Mouse (Mus musculus): Measurements from ENCODE around the gene Atxn7. TPM values are rescaled to one million over a fixed set of nuclear protein-coding genes. Genes with fewer than 3 reads are reported as not detected.
A peak's percentile ranks its signal among the peaks of the same experiment; 100 is the strongest.

Atxn7 gene
- polyA plus RNA-seq, 1 experiment from 2014 or later: 2.1 TPM

DNA sequence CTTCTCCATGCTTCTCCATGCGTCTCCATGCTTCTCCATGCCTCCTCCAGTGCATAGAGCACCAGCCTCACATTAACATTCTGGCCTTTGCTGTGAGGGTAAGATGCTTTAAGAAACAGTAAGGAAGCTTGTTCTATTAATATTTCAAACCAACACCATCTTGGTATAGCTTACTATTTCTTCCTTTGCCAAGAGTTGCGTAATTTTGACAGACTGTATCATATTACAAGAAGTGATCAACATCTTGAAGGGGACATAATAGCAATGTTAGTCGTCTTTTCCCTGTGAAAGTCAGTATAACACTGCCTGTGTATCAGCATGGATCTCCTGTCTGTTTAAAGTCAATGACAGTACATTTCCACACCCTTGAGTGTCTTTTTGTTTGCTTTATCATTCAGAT, 29.5 kb downstream of the Atxn7 start:
- Histone ChIP-seq H3K9me3 (ENCODE audit: low read length) (no peaks in the 10 kb centered on the region), H3K4me3 (ENCODE audit: low read depth, low read length) (no peak overlapping the region), H3K9ac (replicated peaks) (no peak overlapping the region), H3K4me2 (ENCODE audit: low read depth, low read length) (no peak overlapping the region), H3K36me3 (replicated peaks; ENCODE audit: insufficient read depth, low read length) (no peaks in the 10 kb centered on the region), H3K4me1 (ENCODE audit: insufficient read depth) (peaks cover 4% of the 10 kb centered on the region; the same call in 1 of the 2 replicates), H3K27ac (ENCODE audit: low read depth) (no peak overlapping the region), H3K27me3 (ENCODE audit: insufficient read depth, low read length) (no peaks in the 10 kb centered on the region)
- WGBS (ENCODE audit: insufficient replicate concordance): 79% methylated on average over 3 of the region's 3 CpGs
- ATAC-seq (no peak), DNase-seq (no peak)
- TF ChIP-seq CTCF (IDR thresholded peaks at IDR 0.05; ENCODE audit: low read depth) (no peak), EP300 (IDR thresholded peaks at IDR 0.05; ENCODE audit: low read depth) (no peak)

DNA sequence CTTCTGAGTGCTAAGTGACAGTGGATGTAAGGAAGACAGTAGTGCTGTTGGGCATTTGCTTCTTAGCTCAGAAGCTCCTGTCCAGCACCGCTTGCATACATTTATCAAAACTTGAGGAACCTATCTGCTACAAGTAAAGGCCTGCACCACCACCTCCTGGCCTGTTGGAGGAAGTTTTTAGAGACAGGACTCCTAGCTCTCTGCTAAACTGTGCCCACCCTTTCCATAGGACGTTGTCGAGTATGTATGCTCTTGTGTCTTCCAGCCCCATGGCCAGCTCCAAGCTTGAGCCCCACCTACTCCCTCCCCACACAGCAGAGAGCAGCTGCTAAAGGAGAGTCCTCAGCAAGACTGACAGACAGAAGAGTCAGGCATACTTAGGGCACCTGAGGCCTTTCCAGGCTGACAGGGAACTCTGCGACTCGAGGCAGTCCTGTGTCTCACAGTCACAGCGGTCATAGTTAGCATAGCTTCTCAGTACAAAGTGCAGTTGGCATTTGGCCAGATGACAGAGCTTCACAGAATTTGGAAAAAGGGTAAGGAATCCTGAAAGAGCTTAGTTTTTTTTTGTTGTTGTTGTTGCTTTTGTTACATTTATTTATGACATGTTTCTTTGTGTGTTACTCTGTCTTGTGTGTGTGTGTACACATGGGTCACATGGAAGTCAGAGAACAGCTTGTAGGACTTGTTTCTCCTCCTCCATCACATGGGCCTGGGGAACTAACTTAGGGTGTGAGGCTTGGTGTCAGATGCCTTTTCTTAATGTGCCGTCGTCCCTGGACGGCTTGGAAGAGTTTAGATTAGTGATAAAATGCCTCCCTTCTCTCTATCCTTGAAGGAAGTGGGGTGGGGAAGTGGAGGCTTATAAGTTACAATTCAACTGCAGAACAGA, 34.2 kb downstream of the Atxn7 start:
- Histone ChIP-seq H3K27ac (ENCODE audit: low read depth) (0 out of 2 replicates have a peak overlapping the region, but pooled peaks have one; percentile 30), H3K4me3 (ENCODE audit: low read depth, low read length) (no peak overlapping the region), H3K4me2 (ENCODE audit: low read depth, low read length) (no peak overlapping the region), H3K36me3 (replicated peaks; ENCODE audit: insufficient read depth, low read length) (no peaks in the 10 kb centered on the region), H3K9me3 (ENCODE audit: low read length) (no peaks in the 10 kb centered on the region), H3K9ac (replicated peaks) (no peak overlapping the region), H3K4me1 (ENCODE audit: insufficient read depth) (peaks cover 6% of the 10 kb centered on the region; the same call in 1 of the 2 replicates), H3K27me3 (ENCODE audit: insufficient read depth, low read length) (no peaks in the 10 kb centered on the region)
- ATAC-seq (peak; percentile 81), DNase-seq (peak; percentile 39)
- 57% methylated on average over 9 of the region's 9 CpGs for WGBS (ENCODE audit: insufficient replicate concordance)
- peak; percentile 45 for TF ChIP-seq CTCF (IDR thresholded peaks at IDR 0.05; ENCODE audit: low read depth)
- no peak for TF ChIP-seq EP300 (IDR thresholded peaks at IDR 0.05; ENCODE audit: low read depth)

DNA sequence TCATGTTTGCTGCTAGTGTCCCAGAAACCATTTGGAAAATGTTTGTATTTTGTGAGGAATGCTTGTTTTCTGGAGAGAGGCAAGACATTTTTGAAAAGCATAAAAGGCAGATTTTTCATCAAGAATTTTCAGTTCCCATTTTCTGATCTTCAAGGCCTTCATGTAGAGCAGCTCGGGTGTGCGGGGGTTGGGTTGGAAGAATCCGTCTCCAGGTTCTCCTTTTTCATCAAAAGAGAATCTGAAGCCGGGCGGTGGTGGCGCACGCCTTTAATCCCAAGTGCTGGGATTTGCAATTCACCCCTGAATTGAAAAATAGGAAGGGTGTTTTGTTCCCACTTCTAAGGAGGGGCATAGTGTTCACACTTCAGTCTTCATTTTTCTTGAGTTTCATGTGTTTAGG, 41.5 kb downstream of the Atxn7 start:
- ATAC-seq (no peak), DNase-seq (no peak)
- Histone ChIP-seq H3K9me3 (ENCODE audit: low read length) (no peaks in the 10 kb centered on the region), H3K4me1 (ENCODE audit: insufficient read depth) (no peaks in the 10 kb centered on the region), H3K9ac (replicated peaks) (no peak overlapping the region), H3K36me3 (replicated peaks; ENCODE audit: insufficient read depth, low read length) (no peaks in the 10 kb centered on the region), H3K27me3 (ENCODE audit: insufficient read depth, low read length) (no peaks in the 10 kb centered on the region), H3K4me3 (ENCODE audit: low read depth, low read length) (no peak overlapping the region), H3K27ac (ENCODE audit: low read depth) (no peak overlapping the region), H3K4me2 (ENCODE audit: low read depth, low read length) (no peak overlapping the region)
- 81% methylated on average over 7 of the region's 7 CpGs for WGBS (ENCODE audit: insufficient replicate concordance)
- no peak for TF ChIP-seq EP300 (IDR thresholded peaks at IDR 0.05; ENCODE audit: low read depth)
- TF ChIP-seq CTCF (IDR thresholded peaks at IDR 0.05; ENCODE audit: low read depth): no peak

DNA sequence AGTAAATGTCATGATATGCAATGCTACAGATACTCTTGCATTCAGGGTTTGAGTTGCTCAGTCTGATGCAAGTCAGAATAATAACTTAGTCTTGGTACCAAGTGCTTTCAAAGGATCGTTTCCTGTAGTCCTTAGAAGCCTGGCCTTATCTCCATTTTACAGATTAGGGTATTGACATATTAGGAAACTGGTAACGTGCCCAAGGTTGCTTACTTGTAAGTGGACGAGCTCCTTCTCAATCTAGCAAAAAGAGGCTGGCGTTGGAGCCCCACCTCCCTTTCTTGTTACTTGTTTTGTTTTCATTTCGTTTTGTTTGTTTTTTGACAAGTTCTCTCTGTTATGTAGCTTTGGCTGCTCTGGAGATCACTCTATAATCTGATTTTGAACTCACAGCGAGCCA, 48.5 kb downstream of the Atxn7 start:
- TF ChIP-seq EP300 (IDR thresholded peaks at IDR 0.05; ENCODE audit: low read depth) (no peak), CTCF (IDR thresholded peaks at IDR 0.05; ENCODE audit: low read depth) (no peak)
- Histone ChIP-seq H3K4me1 (ENCODE audit: insufficient read depth) (peaks cover 11% of the 10 kb centered on the region), H3K4me2 (ENCODE audit: low read depth, low read length) (no peak overlapping the region), H3K27ac (ENCODE audit: low read depth) (no peak overlapping the region), H3K4me3 (ENCODE audit: low read depth, low read length) (no peak overlapping the region), H3K36me3 (replicated peaks; ENCODE audit: insufficient read depth, low read length) (no peaks in the 10 kb centered on the region), H3K27me3 (ENCODE audit: insufficient read depth, low read length) (no peaks in the 10 kb centered on the region), H3K9ac (replicated peaks) (no peak overlapping the region), H3K9me3 (ENCODE audit: low read length) (no peaks in the 10 kb centered on the region)
- no peak for DNase-seq
- no peak for ATAC-seq
- WGBS (ENCODE audit: insufficient replicate concordance): 42% methylated on average over 6 of the region's 6 CpGs

DNA sequence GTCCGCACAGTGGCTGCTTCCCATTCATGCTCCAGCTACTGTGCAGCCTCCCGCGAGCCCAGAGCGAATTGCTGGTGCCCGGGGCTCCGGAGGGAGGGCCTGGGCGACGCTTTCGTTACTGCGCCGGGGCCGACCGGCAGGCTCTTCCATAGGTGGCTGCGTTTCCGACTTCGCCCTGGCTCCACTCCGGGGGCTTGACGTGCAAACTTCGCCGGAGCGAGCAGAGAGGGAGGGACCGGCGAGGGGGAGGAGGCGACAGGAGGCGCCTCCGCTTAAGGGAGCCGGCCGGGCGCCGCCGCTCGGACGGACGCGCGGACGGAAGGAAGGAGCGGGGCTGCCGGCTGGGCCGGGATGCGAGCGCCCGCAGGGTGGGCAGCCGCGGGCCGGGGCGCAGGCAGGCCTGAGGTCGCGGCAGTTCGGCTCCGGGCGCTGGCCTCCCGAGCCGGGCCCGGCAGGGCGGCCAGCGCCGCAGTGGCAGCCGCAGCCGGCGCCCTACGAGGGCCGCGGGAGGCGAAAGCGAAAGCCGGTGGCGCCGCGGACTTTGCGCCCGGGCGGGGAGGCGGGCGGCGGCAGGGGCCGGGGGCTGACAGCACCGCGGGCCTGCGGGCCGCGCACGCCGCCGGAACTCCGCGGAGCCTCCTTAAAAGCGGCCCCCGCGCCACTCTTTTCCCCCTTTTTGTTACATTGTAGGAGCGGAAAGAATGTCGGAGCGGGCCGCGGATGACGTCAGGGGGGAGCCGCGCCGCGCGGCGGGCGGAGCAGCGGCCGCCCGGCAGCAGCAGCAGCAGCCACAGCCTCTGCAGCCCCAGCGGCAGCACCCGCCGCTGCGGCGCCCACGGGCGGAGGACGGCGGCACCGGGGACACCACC, 51.4 kb downstream of the Atxn7 start:
- Histone ChIP-seq H3K36me3 (replicated peaks; ENCODE audit: insufficient read depth, low read length) (peaks cover 5% of the 10 kb centered on the region; the same call in 1 of the 2 replicates), H3K27ac (ENCODE audit: low read depth) (peak overlapping the region; percentile 98), H3K27me3 (ENCODE audit: insufficient read depth, low read length) (no peaks in the 10 kb centered on the region), H3K4me1 (ENCODE audit: insufficient read depth) (peaks cover 15% of the 10 kb centered on the region), H3K4me3 (ENCODE audit: low read depth, low read length) (peak overlapping the region; percentile 71), H3K4me2 (ENCODE audit: low read depth, low read length) (peak overlapping the region; percentile 94), H3K9me3 (ENCODE audit: low read length) (no peaks in the 10 kb centered on the region), H3K9ac (replicated peaks) (peak overlapping the region; percentile 84)
- WGBS (ENCODE audit: insufficient replicate concordance): under 1% methylated on average over 101 of the region's 116 CpGs
- 0 out of 2 replicates have a peak, but pooled peaks have one; percentile 21 for TF ChIP-seq CTCF (IDR thresholded peaks at IDR 0.05; ENCODE audit: low read depth)
- no peak for TF ChIP-seq EP300 (IDR thresholded peaks at IDR 0.05; ENCODE audit: low read depth)
- peak; percentile 87 for DNase-seq
- ATAC-seq: peak; percentile 90

DNA sequence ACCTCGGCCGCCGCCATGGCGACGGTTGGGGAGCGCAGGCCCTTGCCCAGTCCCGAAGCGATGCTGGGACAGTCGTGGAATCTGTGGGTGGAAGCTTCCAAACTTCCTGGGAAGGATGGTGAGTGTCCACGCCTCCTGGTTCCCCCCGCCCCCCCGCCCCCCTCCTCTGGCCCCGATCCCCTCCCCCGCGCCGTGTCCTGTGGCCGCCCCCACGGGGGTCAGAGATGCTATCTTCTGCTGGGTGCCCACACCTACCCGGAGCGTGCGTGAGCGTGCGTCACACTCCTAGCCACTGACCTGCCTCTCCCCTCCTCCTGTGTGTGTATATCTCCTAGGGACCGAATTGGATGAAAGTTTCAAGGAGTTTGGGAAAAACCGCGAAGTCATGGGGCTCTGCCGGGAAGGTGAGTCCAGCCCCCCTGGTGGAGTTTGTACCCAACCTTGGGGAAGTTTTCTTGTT, 52.0 kb downstream of the Atxn7 start:
- H3K4me2 ChIP-seq (ENCODE audit: low read depth, low read length): peak overlapping the region; percentile 94
- no peaks in the 10 kb centered on the region for H3K9me3 ChIP-seq (ENCODE audit: low read length)
- under 1% methylated on average over 16 of the region's 27 CpGs for WGBS (ENCODE audit: insufficient replicate concordance)
- H3K4me3 ChIP-seq (ENCODE audit: low read depth, low read length): peak overlapping the region; percentile 71
- DNase-seq (peak; percentile 63), ATAC-seq (peak; percentile 42)
- peaks cover 15% of the 10 kb centered on the region for H3K4me1 ChIP-seq (ENCODE audit: insufficient read depth)
- H3K9ac ChIP-seq (replicated peaks): peak overlapping the region; percentile 84
- peaks cover 5% of the 10 kb centered on the region; the same call in 1 of the 2 replicates for H3K36me3 ChIP-seq (replicated peaks; ENCODE audit: insufficient read depth, low read length)
- TF ChIP-seq EP300 (IDR thresholded peaks at IDR 0.05; ENCODE audit: low read depth) (no peak), CTCF (IDR thresholded peaks at IDR 0.05; ENCODE audit: low read depth) (no peak)
- H3K27ac ChIP-seq (ENCODE audit: low read depth): peak overlapping the region; percentile 98
- H3K27me3 ChIP-seq (ENCODE audit: insufficient read depth, low read length): no peaks in the 10 kb centered on the region
